Mouse (Mus musculus): Measurements from ENCODE around the gene Ganab.
"Not testable (repeated sequence)": the region's sequence is repeated elsewhere in the genome, so short reads cannot be mapped to it uniquely, and the experiment has no call there.

The Ganab gene

GRCm38 (mm10) chr19:8888511-8889385 is 9.1 kb upstream of the Ganab start, which contains the start of the genes 1810009A15Rik and Gm49416:
TSS of gene 1810009A15Rik (plus strand) at chr19:8888853.
TSS of gene Gm49416 (plus strand) at chr19:8888926.
- peak; percentile 94 to 96 for DNase-seq (ENCODE audit: low spot score in 2 of 2)

- peak; percentile 73 to 83 for DNase-seq (ENCODE audit: low spot score in 2 of 2)
Observed at GRCm38 (mm10) chr19:8892829-8893766, 4.8 kb upstream of the Ganab start, which contains the start of gene Ints5. TSS of gene Ints5 (plus strand) at chr19:8893005.

DNA sequence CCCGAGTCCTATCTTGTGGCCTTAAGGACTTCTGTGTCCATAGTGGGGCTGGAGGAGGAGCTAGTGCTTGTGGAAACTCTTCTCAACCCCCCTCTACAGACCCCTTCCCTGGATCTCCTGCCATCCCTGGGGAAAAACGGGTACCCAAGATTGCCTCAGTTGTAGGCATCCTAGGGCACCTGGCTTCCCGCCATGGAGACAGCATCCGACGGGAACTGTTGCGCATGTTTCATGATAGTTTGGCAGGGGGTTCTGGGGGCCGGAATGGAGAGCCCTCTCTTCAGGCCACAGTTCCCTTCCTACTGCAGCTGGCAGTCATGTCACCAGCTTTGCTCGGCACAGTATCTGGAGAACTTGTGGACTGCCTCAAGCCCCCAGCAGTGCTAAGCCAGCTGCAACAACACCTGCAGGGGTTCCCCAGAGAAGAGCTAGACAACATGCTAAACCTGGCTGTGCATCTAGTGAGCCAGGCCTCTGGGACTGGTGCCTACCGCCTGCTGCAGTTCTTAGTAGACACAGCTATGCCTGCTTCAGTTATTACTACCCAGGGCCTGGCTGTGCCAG is 2.4 kb upstream of the Ganab start:
- DNase-seq (ENCODE audit: low spot score in 2 of 2): no peak

- not testable (repeated sequence) for DNase-seq (ENCODE audit: low spot score in 2 of 2)
Observed at GRCm38 (mm10) chr19:8896231-8896630, 1.6 kb upstream of the Ganab start.

DNA sequence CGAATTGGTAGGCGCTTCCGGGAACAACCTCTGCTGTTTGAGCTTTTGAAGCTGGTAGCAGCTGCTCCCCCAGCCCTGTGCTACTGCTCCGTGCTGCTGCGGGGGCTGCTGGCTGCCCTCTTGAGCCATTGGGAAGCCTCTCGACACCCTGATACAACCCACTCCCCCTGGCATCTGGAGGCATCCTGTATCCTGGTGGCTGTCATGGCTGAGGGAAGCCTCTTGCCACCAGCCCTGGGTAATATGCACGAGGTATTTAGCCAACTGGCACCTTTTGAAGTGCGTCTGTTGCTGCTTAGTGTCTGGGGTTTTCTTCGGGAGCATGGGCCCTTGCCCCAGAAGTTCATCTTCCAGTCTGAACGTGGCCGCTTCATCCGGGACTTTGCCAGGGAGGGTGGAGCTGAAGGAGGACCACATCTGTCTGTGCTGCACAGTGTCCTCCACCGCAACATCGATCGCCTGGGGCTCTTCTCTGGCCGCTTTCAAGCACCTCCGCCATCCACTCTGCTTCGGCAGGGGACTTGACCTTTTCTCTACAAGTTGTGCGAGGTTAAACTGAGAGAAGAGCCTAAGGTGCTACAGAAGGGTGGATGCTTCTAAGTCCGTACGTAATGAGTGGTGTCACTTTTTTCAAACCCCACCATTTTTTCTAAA is 533 bp upstream of the Ganab start:
- DNase-seq (ENCODE audit: low spot score in 2 of 2): not testable (repeated sequence)

GRCm38 (mm10) chr19:8898576-8898975 is 705 bp downstream of the Ganab start:
- no peak for DNase-seq (ENCODE audit: low spot score in 2 of 2)

DNA sequence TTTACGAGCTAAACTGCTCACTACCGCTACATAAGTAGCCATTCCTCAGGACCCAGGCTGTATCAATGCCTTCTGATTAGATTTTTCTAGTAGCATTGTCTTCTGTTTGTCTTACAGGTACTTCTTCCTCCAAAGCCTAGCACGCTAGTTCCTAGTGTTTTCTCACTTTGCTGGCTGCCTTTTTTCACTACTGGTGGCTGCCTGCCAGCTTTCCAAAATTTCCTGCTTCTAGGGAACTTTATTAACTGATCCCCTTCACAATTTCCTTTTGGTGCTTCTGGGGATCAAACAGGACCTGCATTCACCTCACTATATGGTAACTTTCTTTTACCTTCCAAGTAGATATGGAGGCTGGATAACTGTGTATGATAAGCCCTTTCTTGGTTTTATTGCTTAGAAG is 1.2 kb downstream of the Ganab start:
- DNase-seq (ENCODE audit: low spot score in 2 of 2): no peak

- no peak for DNase-seq (ENCODE audit: low spot score in 2 of 2)
Observed at GRCm38 (mm10) chr19:8903412-8903811, 5.5 kb downstream of the Ganab start.

- DNase-seq (ENCODE audit: low spot score in 2 of 2): no peak
Observed at GRCm38 (mm10) chr19:8908531-8908930, 10.7 kb downstream of the Ganab start.

GRCm38 (mm10) chr19:8911810-8912209 is 13.9 kb downstream of the Ganab start:
- no peak for DNase-seq (ENCODE audit: low spot score in 2 of 2)

DNA sequence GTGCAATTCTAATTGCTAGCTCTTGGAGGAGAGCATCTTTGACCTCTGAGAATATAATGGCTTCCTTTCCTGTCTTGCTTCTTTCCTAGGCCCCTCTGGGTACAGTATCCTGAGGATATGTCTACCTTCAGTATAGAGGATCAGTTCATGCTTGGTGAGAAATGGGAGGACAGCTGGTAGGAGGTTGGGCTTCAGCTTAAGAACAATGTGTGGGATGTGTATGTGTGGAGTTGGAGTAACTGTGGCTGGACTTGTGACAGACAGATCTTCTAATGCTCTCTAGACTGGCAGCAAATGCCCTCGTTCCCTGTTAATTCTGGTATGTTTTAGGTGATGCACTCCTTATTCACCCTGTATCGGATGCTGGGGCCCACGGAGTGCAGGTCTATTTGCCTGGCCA is 16.3 kb downstream of the Ganab start:
- DNase-seq (ENCODE audit: low spot score in 2 of 2): no peak

DNA sequence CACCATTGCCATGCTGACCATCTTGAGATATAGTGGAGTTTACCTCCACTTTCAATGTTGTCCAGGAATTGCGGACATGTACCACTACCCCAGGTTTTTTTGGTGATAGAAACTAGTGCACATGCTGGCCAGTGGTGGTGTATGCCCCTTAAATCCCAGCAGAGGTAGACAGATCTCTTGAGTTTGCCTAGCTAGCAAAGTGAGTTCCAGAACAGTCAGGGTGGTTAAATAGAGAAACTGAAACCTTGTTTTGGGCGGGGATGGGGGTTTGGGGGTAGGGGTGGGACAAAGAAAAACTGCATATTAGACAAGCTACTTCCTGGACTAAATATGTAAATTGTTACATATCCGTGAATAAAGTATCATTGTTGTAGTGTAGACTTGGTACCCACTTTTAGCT is 21.1 kb downstream of the Ganab start:
- no peak for DNase-seq (ENCODE audit: low spot score in 2 of 2)

DNA sequence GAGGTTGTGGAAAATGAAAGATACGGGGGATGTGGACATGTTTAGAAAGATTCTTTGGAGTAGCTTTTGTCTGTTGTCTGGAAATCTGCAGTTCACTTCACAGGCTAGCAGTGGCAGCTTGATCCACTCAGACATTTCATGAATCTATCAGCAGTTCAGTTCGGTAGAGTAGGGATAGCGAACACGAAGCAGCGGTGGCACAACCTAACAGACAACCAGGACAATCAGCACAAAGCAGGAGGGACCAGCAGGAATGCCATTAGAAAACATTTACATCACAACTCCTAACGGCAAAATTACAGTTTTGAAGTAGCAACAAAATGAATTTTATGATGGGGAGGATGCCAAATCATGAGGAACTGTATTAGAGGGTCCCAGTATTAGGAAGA is 21.8 kb downstream of the Ganab start:
- DNase-seq (ENCODE audit: low spot score in 2 of 2): no peak

- peak; percentile 65 to 73 for DNase-seq (ENCODE audit: low spot score in 2 of 2)
Observed at GRCm38 (mm10) chr19:8920073-8920736, 22.3 kb downstream of the Ganab start, which contains the start of gene B3gat3. TSS of gene B3gat3 (plus strand) at chr19:8920374.

- no peak for DNase-seq (ENCODE audit: low spot score in 2 of 2)
Observed at GRCm38 (mm10) chr19:8920836-8921291, 23.0 kb downstream of the Ganab start.

DNA sequence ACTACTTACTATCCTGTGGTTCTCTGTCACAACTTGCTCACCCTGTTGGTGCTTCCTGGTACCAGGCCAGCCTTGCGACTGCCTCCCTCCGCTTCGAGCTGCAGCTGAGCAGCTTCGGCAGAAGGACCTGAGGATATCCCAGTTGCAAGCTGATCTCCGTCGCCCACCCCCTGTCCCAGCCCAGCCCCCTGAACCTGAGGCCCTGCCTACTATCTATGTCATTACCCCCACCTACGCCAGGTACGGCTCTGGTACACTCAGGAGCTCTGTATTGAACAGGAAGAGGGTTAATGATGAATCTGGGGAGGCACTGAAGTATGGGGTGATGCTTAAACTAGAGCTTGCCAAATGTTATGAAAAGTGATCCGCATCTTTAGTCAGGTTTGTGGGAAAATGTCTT is 23.9 kb downstream of the Ganab start:
- DNase-seq (ENCODE audit: low spot score in 2 of 2): no peak

DNA sequence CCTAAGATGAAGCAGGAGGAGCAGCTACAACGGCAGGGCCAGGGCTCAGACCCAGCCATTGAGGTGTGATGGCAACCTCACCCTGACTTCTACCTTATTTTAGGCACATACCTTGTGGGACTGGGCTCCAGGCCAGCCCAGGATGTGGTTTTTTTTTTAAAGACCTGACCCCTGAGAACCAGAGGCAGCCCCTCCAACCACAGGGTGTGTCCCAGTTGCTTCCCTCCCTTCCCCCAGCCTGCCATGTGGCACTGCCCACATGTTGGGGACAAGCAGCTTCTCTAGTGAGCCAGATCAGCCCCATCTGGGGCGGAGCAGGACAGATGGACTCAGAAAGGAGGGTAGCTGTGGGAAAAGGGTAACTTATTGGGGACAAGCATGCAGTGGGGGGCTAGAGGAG is 28.9 kb downstream of the Ganab start:
- DNase-seq (ENCODE audit: low spot score in 2 of 2): no peak

DNA sequence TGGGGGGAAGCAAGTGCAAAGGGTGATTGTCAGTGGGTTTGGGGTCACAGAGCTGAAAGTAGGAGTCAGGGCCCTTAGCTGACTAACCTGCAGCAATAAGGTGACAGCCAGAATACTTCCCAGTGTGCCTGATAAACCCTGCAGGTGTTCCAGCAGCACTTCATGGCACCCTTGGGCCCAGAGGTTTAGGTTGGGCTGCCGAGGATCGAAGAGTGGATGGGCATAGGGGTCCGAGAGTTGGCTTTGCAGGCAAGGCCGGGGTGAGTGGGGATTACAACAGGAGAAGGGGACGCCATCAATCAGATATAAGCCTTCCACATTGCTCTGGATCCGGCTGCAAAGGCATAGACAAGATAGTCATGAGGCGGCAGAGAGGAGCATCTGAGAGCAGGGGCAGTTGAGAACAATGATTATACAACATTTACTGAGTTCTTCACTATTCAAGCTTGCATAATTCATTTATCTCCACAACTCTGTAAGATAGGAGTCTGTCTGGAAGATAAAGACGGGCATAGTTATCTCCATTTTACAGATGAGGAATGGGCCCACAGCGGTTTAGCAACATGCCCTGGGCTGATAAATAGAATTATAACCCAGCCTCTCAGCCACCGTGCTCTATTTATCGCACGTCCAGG is 30.1 kb downstream of the Ganab start:
- DNase-seq (ENCODE audit: low spot score in 2 of 2): no peak

- DNase-seq (ENCODE audit: low spot score in 2 of 2): peak in 1 of 2 experiments; percentile 23
Observed at GRCm38 (mm10) chr19:8928689-8929223, 30.9 kb downstream of the Ganab start.
